Mouse (Mus musculus): ENCODE measurements around the gene Ist1. TPM values are rescaled to one million over a fixed set of nuclear protein-coding genes. Genes with fewer than 3 reads are reported as not detected.

Gene Ist1
- 140 and 152 TPM in 2 replicates for polyA plus RNA-seq (2015; fragmentation: Nextera tagmentation; extraction: Ambion mirVana)

DNA sequence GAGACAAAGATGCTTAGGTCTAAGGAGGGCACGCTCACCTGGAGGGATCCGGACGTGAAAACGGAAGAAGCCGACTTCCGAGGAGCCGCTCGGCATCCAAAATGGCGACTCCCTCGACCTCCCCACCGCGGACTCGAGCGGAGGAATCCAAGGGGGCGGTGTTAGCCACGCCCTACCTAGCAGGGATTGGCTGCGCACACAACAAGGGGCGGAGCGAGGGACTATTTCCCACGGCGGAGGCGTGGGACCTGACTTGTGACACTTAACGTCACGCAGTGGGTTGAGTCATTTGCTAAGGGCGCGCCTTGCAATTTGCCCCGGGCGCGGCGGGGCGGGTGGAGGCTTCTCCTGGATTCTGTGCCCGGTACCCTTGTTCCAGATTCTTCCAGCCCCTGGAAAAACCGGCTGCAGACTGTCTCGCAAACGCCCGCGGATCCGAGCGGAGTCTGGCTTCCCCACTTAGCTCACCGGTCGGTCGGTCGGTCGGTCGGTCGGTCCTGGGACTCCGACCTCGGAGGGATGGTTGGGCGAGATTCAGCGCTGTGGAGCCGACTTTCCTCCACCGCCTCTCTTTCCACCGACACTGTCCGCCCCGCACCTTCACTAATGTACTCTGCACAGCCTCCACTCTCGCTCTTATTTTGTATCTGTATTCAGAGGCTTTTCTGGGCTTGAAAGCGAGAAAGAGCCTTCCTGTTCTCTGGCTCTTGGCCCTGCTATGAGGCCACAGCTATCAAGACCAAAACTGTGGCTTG is at the start of gene Ist1:
TSS of gene Ist1 (minus strand) at position 115 of the 755 bp plus-strand sequence.
- Histone ChIP-seq H3K9ac (ENCODE audit: low read length) (peak within 1 kb of the TSS; percentile 85), H3K36me3 (ENCODE audit: control insufficient read depth, insufficient read depth, low read length) (no peaks in the 10 kb centered on the region), H3K27ac (ENCODE audit: low read length) (peak within 1 kb of the TSS; percentile 87), H3K4me2 (ENCODE audit: low read depth, low read length) (peak within 1 kb of the TSS; percentile 90), H3K4me3 (replicated peaks; ENCODE audit: low read length) (peak within 1 kb of the TSS; percentile 71), H3K27me3 (ENCODE audit: control insufficient read depth, insufficient read depth, low read length) (no peaks in the 10 kb centered on the region), H3K4me1 (ENCODE audit: control insufficient read depth, insufficient read depth, low read length) (peaks cover 26% of the 10 kb centered on the region), H3K9me3 (replicated peaks; ENCODE audit: control insufficient read depth, low read length) (no peaks in the 10 kb centered on the region)
- under 1% methylated on average over 57 of the region's 57 CpGs for WGBS
- peak; percentile 99 for ATAC-seq (ENCODE audit: insufficient read depth, low FRiP score)

DNA sequence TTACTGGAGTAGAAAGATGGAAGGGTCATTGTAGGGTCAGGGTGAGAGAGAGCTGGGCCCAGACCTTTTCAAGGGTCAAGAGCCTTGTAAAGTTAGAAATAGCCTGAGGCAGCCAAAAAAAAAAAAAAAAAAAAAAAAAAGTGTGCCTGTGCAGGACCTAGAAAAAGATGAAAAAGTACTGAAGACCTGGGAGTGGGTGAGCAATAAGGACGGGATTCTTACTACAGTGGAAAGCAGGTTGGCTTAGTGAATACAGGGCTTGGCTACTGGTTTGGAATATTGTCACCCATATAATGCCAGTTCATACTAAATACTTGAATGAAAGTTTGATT is 45.0 kb upstream of the Ist1 start:
- peak overlapping the region; percentile 93 for H3K9ac ChIP-seq (ENCODE audit: low read length)
- peak overlapping the region; percentile 70 for H3K4me3 ChIP-seq (replicated peaks; ENCODE audit: low read length)
- H3K4me1 ChIP-seq (ENCODE audit: control insufficient read depth, insufficient read depth, low read length), result peaks cover 13% of the 10 kb centered on the region
- H3K27me3 ChIP-seq (ENCODE audit: control insufficient read depth, insufficient read depth, low read length), result no peaks in the 10 kb centered on the region
- H3K4me2 ChIP-seq (ENCODE audit: low read depth, low read length), result peak overlapping the region; percentile 92
- WGBS, result 96% methylated on average over 1 of the region's 1 CpGs
- H3K9me3 ChIP-seq (replicated peaks; ENCODE audit: control insufficient read depth, low read length), result no peaks in the 10 kb centered on the region
- H3K27ac ChIP-seq (ENCODE audit: low read length), result no peak overlapping the region; the same call in 1 of the 2 replicates
- peaks cover 5% of the 10 kb centered on the region for H3K36me3 ChIP-seq (ENCODE audit: control insufficient read depth, insufficient read depth, low read length)
- no peak for ATAC-seq (ENCODE audit: insufficient read depth, low FRiP score)

DNA sequence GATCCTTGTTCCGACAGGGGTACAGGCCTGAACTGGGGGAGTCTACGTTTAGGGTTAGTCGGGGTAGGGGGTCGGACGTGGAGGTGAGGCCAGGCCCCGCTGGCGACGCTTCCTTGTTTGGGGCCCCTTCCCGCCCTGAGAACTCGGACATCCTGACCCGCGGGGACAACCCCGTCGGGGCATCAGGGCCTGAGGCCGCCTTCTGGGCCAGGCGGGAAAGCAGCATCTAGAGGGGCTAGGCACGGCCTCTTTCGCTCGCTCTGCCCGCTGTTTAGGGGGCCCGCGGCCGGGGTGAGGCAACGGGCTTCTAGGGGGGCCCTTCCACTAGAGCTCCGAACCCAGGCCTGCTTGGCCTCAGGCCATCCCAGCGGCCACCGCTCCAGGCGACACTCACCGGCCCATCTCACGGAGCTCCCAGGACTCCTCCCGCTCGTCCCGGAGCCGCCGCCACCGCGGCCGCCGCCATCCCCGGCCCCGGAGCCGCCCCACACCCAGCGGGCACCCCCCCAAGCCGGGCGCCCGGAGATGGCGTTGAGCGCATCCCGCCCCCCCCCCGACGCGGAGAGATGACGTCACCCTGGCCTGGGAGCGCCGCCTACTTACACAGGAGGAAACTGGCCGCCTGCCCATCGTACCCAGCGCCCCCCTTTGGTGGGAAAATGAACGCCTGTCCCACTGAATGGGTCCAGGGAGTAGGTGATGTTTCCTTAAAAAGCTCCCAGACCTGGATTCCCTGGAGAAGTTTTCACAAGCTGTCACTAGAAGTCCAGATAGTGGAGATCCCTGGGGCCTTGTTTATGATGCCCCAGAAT is 44.4 kb upstream of the Ist1 start, which contains the start of gene Atxn1l:
TSS of gene Atxn1l (minus strand) at position 503 of the 812 bp plus-strand sequence.
- Histone ChIP-seq H3K4me1 (ENCODE audit: control insufficient read depth, insufficient read depth, low read length) (peaks cover 13% of the 10 kb centered on the region), H3K27ac (ENCODE audit: low read length) (peak within 1 kb of the TSS; percentile 79), H3K4me3 (replicated peaks; ENCODE audit: low read length) (peak within 1 kb of the TSS; percentile 70), H3K9me3 (replicated peaks; ENCODE audit: control insufficient read depth, low read length) (no peaks in the 10 kb centered on the region), H3K36me3 (ENCODE audit: control insufficient read depth, insufficient read depth, low read length) (peaks cover 11% of the 10 kb centered on the region), H3K27me3 (ENCODE audit: control insufficient read depth, insufficient read depth, low read length) (no peaks in the 10 kb centered on the region), H3K4me2 (ENCODE audit: low read depth, low read length) (peak within 1 kb of the TSS; percentile 92), H3K9ac (ENCODE audit: low read length) (peak within 1 kb of the TSS; percentile 93)
- 0% methylated on average over 58 of the region's 59 CpGs for WGBS
- peak; percentile 90 for ATAC-seq (ENCODE audit: insufficient read depth, low FRiP score)

DNA sequence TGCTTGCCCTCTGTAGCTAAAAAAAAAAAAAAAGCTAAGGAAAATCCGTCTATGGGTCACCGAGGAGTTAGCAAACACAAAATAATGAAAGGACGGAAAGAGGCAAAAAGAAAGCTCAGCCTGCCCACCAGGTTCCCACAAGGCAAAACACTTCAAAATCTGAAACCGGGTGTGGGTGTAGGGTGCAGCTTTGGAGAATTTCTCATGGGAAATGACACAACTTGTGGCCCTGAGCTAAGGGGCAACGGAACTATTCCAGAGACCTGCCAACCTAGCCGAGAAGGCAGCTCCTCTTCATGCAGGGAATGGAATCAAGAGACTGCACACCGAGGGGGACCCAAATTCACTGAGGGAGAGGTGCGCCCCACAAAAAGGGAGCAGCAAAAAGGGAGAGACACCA is 43.8 kb upstream of the Ist1 start:
- no peak for ATAC-seq (ENCODE audit: insufficient read depth, low FRiP score)

DNA sequence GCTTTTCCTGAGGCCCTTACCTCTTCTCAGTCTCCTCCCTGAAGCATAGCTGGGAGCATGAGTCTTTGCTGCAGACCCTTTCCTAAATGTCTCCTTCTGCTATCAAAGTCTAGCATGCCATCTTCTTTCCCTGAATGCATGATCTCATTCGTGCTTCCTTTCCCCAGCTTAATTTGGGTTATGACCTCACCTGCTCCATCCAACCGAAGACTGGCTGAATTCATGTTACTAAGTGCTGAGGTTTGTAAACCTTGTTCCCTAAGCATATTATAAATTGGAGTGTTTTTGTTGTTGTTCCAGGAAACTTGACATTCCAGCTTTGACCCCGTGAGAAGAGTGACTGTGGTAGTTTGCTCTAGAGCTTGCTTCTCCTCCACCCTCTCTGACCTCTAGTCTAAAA is 41.0 kb upstream of the Ist1 start:
- Histone ChIP-seq H3K36me3 (ENCODE audit: control insufficient read depth, insufficient read depth, low read length) (peaks cover 16% of the 10 kb centered on the region), H3K9me3 (replicated peaks; ENCODE audit: control insufficient read depth, low read length) (no peaks in the 10 kb centered on the region), H3K27ac (ENCODE audit: low read length) (no peak overlapping the region), H3K9ac (ENCODE audit: low read length) (no peak overlapping the region), H3K4me1 (ENCODE audit: control insufficient read depth, insufficient read depth, low read length) (peaks cover 13% of the 10 kb centered on the region), H3K4me2 (ENCODE audit: low read depth, low read length) (no peak overlapping the region), H3K4me3 (replicated peaks; ENCODE audit: low read length) (no peak overlapping the region), H3K27me3 (ENCODE audit: control insufficient read depth, insufficient read depth, low read length) (no peaks in the 10 kb centered on the region)
- no peak for ATAC-seq (ENCODE audit: insufficient read depth, low FRiP score)
- 84% methylated on average over 3 of the region's 3 CpGs for WGBS

More for the DNA sequence above, 43.8 kb upstream of the Ist1 start:
- Histone ChIP-seq H3K4me1 (ENCODE audit: control insufficient read depth, insufficient read depth, low read length) (peaks cover 13% of the 10 kb centered on the region), H3K4me3 (replicated peaks; ENCODE audit: low read length) (peak overlapping the region; percentile 70), H3K36me3 (ENCODE audit: control insufficient read depth, insufficient read depth, low read length) (peaks cover 16% of the 10 kb centered on the region), H3K9me3 (replicated peaks; ENCODE audit: control insufficient read depth, low read length) (no peaks in the 10 kb centered on the region), H3K9ac (ENCODE audit: low read length) (peak overlapping the region; percentile 93), H3K27me3 (ENCODE audit: control insufficient read depth, insufficient read depth, low read length) (no peaks in the 10 kb centered on the region), H3K27ac (ENCODE audit: low read length) (peak overlapping the region; percentile 79), H3K4me2 (ENCODE audit: low read depth, low read length) (peak overlapping the region; percentile 92)
- 2% methylated on average over 8 of the region's 8 CpGs for WGBS

DNA sequence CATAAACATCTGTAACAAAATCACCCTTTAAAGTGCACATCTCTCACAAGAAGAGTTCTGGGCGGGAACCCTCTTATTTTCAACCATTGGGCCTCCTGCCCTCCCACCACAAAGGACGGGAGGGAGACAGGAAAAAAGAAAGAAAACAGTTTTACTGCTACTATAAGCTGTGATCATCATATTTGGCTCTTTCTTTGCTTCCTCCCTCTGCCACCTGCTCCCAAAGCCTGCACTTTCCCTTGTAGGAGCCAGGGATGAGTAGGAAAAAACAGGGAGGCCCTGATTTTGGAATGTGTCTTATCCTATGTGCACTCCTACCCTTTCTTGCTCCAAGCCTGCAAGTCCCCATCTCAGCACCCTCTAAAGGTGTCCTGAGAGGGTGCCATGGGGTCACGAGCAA is 38.0 kb upstream of the Ist1 start:
- Histone ChIP-seq H3K9me3 (replicated peaks; ENCODE audit: control insufficient read depth, low read length) (no peaks in the 10 kb centered on the region), H3K4me1 (ENCODE audit: control insufficient read depth, insufficient read depth, low read length) (peaks cover 4% of the 10 kb centered on the region), H3K36me3 (ENCODE audit: control insufficient read depth, insufficient read depth, low read length) (peaks cover 16% of the 10 kb centered on the region), H3K27me3 (ENCODE audit: control insufficient read depth, insufficient read depth, low read length) (no peaks in the 10 kb centered on the region), H3K4me2 (ENCODE audit: low read depth, low read length) (no peak overlapping the region), H3K9ac (ENCODE audit: low read length) (no peak overlapping the region), H3K4me3 (replicated peaks; ENCODE audit: low read length) (no peak overlapping the region), H3K27ac (ENCODE audit: low read length) (no peak overlapping the region)
- ATAC-seq (ENCODE audit: insufficient read depth, low FRiP score), result no peak
- 72% methylated on average over 3 of the region's 3 CpGs for WGBS

DNA sequence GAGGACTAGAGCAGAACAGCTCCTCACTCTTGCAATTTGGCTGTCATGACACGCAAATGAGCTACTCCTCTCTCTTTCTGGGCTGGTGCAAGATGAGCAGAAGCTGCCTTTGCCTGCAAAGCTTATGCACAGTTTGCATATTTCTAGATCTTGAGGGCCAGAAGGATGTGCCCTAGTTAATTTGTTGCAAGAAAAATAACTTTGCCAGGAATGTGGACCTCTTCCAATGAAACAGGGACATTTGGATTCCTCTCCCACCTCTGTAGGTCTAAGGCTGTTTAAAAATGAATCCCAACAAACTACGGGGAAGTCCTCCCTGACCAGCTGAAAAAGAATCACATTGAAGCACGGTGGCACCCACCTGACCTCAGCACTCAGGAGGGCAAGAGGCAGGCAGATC is 32.0 kb upstream of the Ist1 start:
- 83% methylated on average over 3 of the region's 3 CpGs for WGBS
- no peak overlapping the region for H3K27ac ChIP-seq (ENCODE audit: low read length)

DNA sequence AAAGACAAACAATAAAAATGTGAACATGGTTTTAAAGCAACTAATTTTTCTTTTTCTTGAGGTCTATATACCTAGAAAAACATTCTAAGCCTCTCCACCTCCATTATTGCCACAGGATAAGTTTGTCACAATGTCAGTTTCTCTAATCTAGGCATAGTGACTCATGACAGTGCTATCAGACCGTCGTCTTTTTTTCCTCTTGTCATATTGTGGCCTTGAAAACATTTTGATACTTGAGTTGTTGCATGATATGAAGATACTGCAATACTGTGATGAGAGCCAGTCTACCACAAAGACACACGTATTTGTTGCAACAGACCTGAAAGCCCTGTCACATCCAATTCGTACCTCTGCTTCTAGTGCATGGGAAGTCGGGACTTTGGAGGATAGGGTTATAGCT is 21.9 kb upstream of the Ist1 start:
- Histone ChIP-seq H3K9me3 (replicated peaks; ENCODE audit: control insufficient read depth, low read length) (no peaks in the 10 kb centered on the region), H3K9ac (ENCODE audit: low read length) (no peak overlapping the region), H3K4me2 (ENCODE audit: low read depth, low read length) (no peak overlapping the region), H3K36me3 (ENCODE audit: control insufficient read depth, insufficient read depth, low read length) (peaks cover 15% of the 10 kb centered on the region), H3K4me3 (replicated peaks; ENCODE audit: low read length) (no peak overlapping the region), H3K4me1 (ENCODE audit: control insufficient read depth, insufficient read depth, low read length) (no peaks in the 10 kb centered on the region), H3K27ac (ENCODE audit: low read length) (no peak overlapping the region), H3K27me3 (ENCODE audit: control insufficient read depth, insufficient read depth, low read length) (no peaks in the 10 kb centered on the region)
- WGBS, result 90% methylated on average over 5 of the region's 5 CpGs
- ATAC-seq (ENCODE audit: insufficient read depth, low FRiP score), result no peak

More for the DNA sequence above, 32.0 kb upstream of the Ist1 start:
- no peak for ATAC-seq (ENCODE audit: insufficient read depth, low FRiP score)
- Histone ChIP-seq H3K4me1 (ENCODE audit: control insufficient read depth, insufficient read depth, low read length) (no peaks in the 10 kb centered on the region), H3K9ac (ENCODE audit: low read length) (no peak overlapping the region), H3K36me3 (ENCODE audit: control insufficient read depth, insufficient read depth, low read length) (peaks cover 34% of the 10 kb centered on the region; the same call in 1 of the 2 replicates), H3K4me3 (replicated peaks; ENCODE audit: low read length) (no peak overlapping the region), H3K4me2 (ENCODE audit: low read depth, low read length) (no peak overlapping the region), H3K9me3 (replicated peaks; ENCODE audit: control insufficient read depth, low read length) (no peaks in the 10 kb centered on the region), H3K27me3 (ENCODE audit: control insufficient read depth, insufficient read depth, low read length) (no peaks in the 10 kb centered on the region)

DNA sequence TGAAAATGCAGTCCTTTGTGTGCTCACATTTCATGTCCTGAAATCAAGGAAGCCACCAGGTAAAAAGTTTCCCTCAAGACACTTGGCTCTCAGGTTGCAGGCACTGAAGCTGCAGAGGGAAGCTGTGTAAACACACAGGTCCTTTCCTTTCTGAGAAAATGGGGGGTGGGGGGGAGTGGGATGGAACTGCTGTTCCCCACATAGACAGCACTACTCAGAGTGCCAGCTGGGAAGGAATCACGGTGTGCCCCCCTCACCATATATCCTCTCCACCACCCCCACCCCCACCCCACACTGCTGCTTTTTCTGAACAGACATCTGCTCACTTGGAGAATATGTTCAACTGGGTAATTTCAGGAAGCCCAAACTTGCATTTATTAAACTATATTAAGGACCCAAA is 19.5 kb upstream of the Ist1 start:
- peaks cover 11% of the 10 kb centered on the region for H3K36me3 ChIP-seq (ENCODE audit: control insufficient read depth, insufficient read depth, low read length)
- H3K9ac ChIP-seq (ENCODE audit: low read length), result no peak overlapping the region
- no peak overlapping the region for H3K27ac ChIP-seq (ENCODE audit: low read length)
- H3K4me1 ChIP-seq (ENCODE audit: control insufficient read depth, insufficient read depth, low read length), result no peaks in the 10 kb centered on the region
- no peak overlapping the region for H3K4me2 ChIP-seq (ENCODE audit: low read depth, low read length)
- H3K27me3 ChIP-seq (ENCODE audit: control insufficient read depth, insufficient read depth, low read length), result no peaks in the 10 kb centered on the region
- WGBS, result 92% methylated on average over 1 of the region's 1 CpGs
- H3K4me3 ChIP-seq (replicated peaks; ENCODE audit: low read length), result no peak overlapping the region
- H3K9me3 ChIP-seq (replicated peaks; ENCODE audit: control insufficient read depth, low read length), result no peaks in the 10 kb centered on the region
- ATAC-seq (ENCODE audit: insufficient read depth, low FRiP score), result no peak

All from stomach, embryonic 16.5 days (tissue).